Mouse (Mus musculus) olfactory bulb, adult 2 months (tissue): ENCODE measurements around the gene Il1rn. TPM values are rescaled to one million over a fixed set of nuclear protein-coding genes. Genes with fewer than 3 reads are reported as not detected.

Experiments used
- H3K27ac ChIP-seq: fragments of 200-500 bp; 2 replicates; pipeline ENCODE4 v1.5.1; 2012; ENCODE audit warnings: low read depth, low read length; ENCODE audit not compliant: insufficient read depth
- H3K4me1 ChIP-seq: fragments of 200-500 bp; 2 replicates; pipeline ENCODE4 v1.6.1; 2012; ENCODE audit warnings: low read length; ENCODE audit not compliant: control insufficient read depth, insufficient read depth
- H3K4me3 ChIP-seq: fragments of 200-500 bp; 2 replicates; pipeline ENCODE4 v1.5.1; 2012; ENCODE audit warnings: mild to moderate bottlenecking, low read depth, low read length, moderate library complexity; ENCODE audit not compliant: insufficient read depth
- CTCF ChIP-seq: fragments of 200-500 bp; IDR thresholded peaks from 2 replicates; pipeline ENCODE4 v1.5.1; 2012; ENCODE audit warnings: low read depth, mild to moderate bottlenecking, low read length, moderate library complexity; ENCODE audit not compliant: insufficient read depth
- POLR2A ChIP-seq: fragments of 200-500 bp; IDR thresholded peaks from 2 replicates; pipeline ENCODE4 v1.6.1; 2012; ENCODE audit warnings: mild to moderate bottlenecking, low read depth, low read length, moderate library complexity; ENCODE audit not compliant: insufficient read depth
- WGBS: fragments of 180-500 bp; shearing (Covaris S2); methylation state at CpG from one replicate; pipeline ENCODE4 v1.1.7; 2018; 5-methylcytosine and 5-hydroxymethylcytosine counted together
- polyA plus RNA-seq: library from polyadenylated mRNA; stranded (reverse); fragments of >200 nt; gene quantifications from 2 replicates; pipeline ENCODE4 v1.2.4, GENCODE M21; 2012; ENCODE audit warnings: low replicate concordance; ENCODE audit not compliant: missing spikeins, insufficient read depth, insufficient read length

Il1rn gene
- not detected in 2 replicates for polyA plus RNA-seq

- no peaks in the 10 kb centered on the region for H3K4me1 ChIP-seq
- TF ChIP-seq CTCF = no peak
- no peak for TF ChIP-seq POLR2A
- 80% methylated on average over 2 of the region's 2 CpGs for WGBS
- no peak within 1 kb of the TSS for H3K27ac ChIP-seq
- H3K4me3 ChIP-seq = no peak within 1 kb of the TSS
These were observed at the start of gene Il1rn for GRCm38 (mm10) chr2:24336545-24336944. Gene Il1rn (plus strand): TSS chr2:24336853.

- no peaks in the 10 kb centered on the region for H3K4me1 ChIP-seq
- H3K4me3 ChIP-seq = no peak within 1 kb of the TSS
- 86% methylated on average over 5 of the region's 5 CpGs for WGBS
- no peak within 1 kb of the TSS for H3K27ac ChIP-seq
- no peak for TF ChIP-seq CTCF
- no peak for TF ChIP-seq POLR2A
These were observed 45.8 kb upstream of the Il1rn start, which contains the start of gene Il1f10 for GRCm38 (mm10) chr2:24290896-24291295. Gene Il1f10 (plus strand): TSS chr2:24291196.

GRCm38 (mm10) chr2:24294616-24295015, 42.0 kb upstream of the Il1rn start:
- Histone ChIP-seq H3K4me3 (no peak overlapping the region), H3K4me1 (no peaks in the 10 kb centered on the region), H3K27ac (no peak overlapping the region)
- 41% methylated on average over 1 of the region's 1 CpGs for WGBS
- TF ChIP-seq POLR2A (no peak), CTCF (no peak)

GRCm38 (mm10) chr2:24296837-24297236, 39.8 kb upstream of the Il1rn start:
- no peak for TF ChIP-seq CTCF
- no peak for TF ChIP-seq POLR2A
- 6% methylated on average over 3 of the region's 3 CpGs for WGBS
- Histone ChIP-seq H3K4me1 (no peaks in the 10 kb centered on the region), H3K27ac (no peak overlapping the region), H3K4me3 (no peak overlapping the region)

- no peak overlapping the region for H3K27ac ChIP-seq
These were observed 25.2 kb upstream of the Il1rn start for GRCm38 (mm10) chr2:24311302-24312001.

GRCm38 (mm10) chr2:24316919-24317318, 19.7 kb upstream of the Il1rn start:
- 86% methylated on average over 1 of the region's 1 CpGs for WGBS

More at GRCm38 (mm10) chr2:24311302-24312001, 25.2 kb upstream of the Il1rn start:
- Histone ChIP-seq H3K4me1 (no peaks in the 10 kb centered on the region), H3K4me3 (no peak overlapping the region)
- TF ChIP-seq CTCF (no peak), POLR2A (no peak)
- WGBS = 76% methylated on average over 6 of the region's 6 CpGs

GRCm38 (mm10) chr2:24317919-24318598, 18.6 kb upstream of the Il1rn start:
- TF ChIP-seq CTCF = no peak
- no peak for TF ChIP-seq POLR2A
- WGBS = 87% methylated on average over 4 of the region's 4 CpGs
- Histone ChIP-seq H3K4me3 (no peak overlapping the region), H3K4me1 (no peaks in the 10 kb centered on the region), H3K27ac (no peak overlapping the region)

More at GRCm38 (mm10) chr2:24316919-24317318, 19.7 kb upstream of the Il1rn start:
- H3K27ac ChIP-seq = no peak overlapping the region
- no peak for TF ChIP-seq CTCF
- TF ChIP-seq POLR2A = no peak
- no peak overlapping the region for H3K4me3 ChIP-seq
- no peaks in the 10 kb centered on the region for H3K4me1 ChIP-seq

GRCm38 (mm10) chr2:24335333-24335732, 1.3 kb upstream of the Il1rn start:
- no peaks in the 10 kb centered on the region for H3K4me1 ChIP-seq
- H3K4me3 ChIP-seq = no peak overlapping the region
- 68% methylated on average over 3 of the region's 3 CpGs for WGBS
- H3K27ac ChIP-seq = no peak overlapping the region
- no peak for TF ChIP-seq POLR2A
- TF ChIP-seq CTCF = no peak

GRCm38 (mm10) chr2:24341395-24341885, 4.8 kb downstream of the Il1rn start:
- TF ChIP-seq POLR2A (no peak), CTCF (no peak)
- 53% methylated on average over 3 of the region's 3 CpGs for WGBS
- H3K4me3 ChIP-seq = no peak overlapping the region
- H3K27ac ChIP-seq = no peak overlapping the region
- no peaks in the 10 kb centered on the region for H3K4me1 ChIP-seq
